Mouse (Mus musculus): ENCODE measurements around the gene Slc35b1. TPM values are rescaled to one million over a fixed set of nuclear protein-coding genes. Genes with fewer than 3 reads are reported as not detected.

The Slc35b1 gene
- polyA plus RNA-seq (2014; fragmentation: Nextera tagmentation; extraction: Ambion mirVana): 144 and 153 TPM in 2 replicates

- peak; percentile 99 for DNase-seq (ENCODE audit: low spot score)
- H3K4me2 ChIP-seq (replicated peaks): peak within 1 kb of the TSS; percentile 71
- H3K27ac ChIP-seq: peak within 1 kb of the TSS; percentile 84
- peak within 1 kb of the TSS; percentile 93 for H3K9ac ChIP-seq
- peaks cover 44% of the 10 kb centered on the region for H3K36me3 ChIP-seq (replicated peaks; ENCODE audit: control insufficient read depth, insufficient read depth)
- under 1% methylated on average over 42 of the region's 42 CpGs for WGBS
- peaks cover 9% of the 10 kb centered on the region for H3K4me1 ChIP-seq (replicated peaks; ENCODE audit: control insufficient read depth, insufficient read depth, low read length)
- no peaks in the 10 kb centered on the region for H3K9me3 ChIP-seq (ENCODE audit: control insufficient read depth, low read length)
- no peaks in the 10 kb centered on the region for H3K27me3 ChIP-seq (ENCODE audit: control insufficient read depth, insufficient read depth, low read length)
- H3K4me3 ChIP-seq (replicated peaks; ENCODE audit: low read length): peak within 1 kb of the TSS; percentile 64
- ATAC-seq (ENCODE audit: low FRiP score): peak; percentile 97
Observed at GRCm38 (mm10) chr11:95384319-95384972, at the start of gene Slc35b1. Slc35b1 (plus strand) TSS chr11:95384692.

GRCm38 (mm10) chr11:95336568-95337128 is 47.8 kb upstream of the Slc35b1 start, which contains the start of gene Fam117a:
Fam117a (plus strand) TSS chr11:95337018.
- Histone ChIP-seq H3K9me3 (ENCODE audit: control insufficient read depth, low read length) (no peaks in the 10 kb centered on the region), H3K36me3 (replicated peaks; ENCODE audit: control insufficient read depth, insufficient read depth) (no peaks in the 10 kb centered on the region), H3K4me1 (replicated peaks; ENCODE audit: control insufficient read depth, insufficient read depth, low read length) (peaks cover 30% of the 10 kb centered on the region; the same call in 1 of the 2 replicates), H3K27ac (no peak within 1 kb of the TSS; the same call in 1 of the 2 replicates), H3K27me3 (ENCODE audit: control insufficient read depth, insufficient read depth, low read length) (peaks cover 7% of the 10 kb centered on the region), H3K9ac (peak within 1 kb of the TSS; percentile 74), H3K4me2 (replicated peaks) (peak within 1 kb of the TSS; percentile 98), H3K4me3 (replicated peaks; ENCODE audit: low read length) (peak within 1 kb of the TSS; percentile 82)
- under 1% methylated on average over 15 of the region's 27 CpGs for WGBS
- ATAC-seq (ENCODE audit: low FRiP score) (peak; percentile 98), DNase-seq (ENCODE audit: low spot score) (peak; percentile 82)

GRCm38 (mm10) chr11:95337129-95337813 is 47.2 kb upstream of the Slc35b1 start:
- DNase-seq (ENCODE audit: low spot score) (peak; percentile 36), ATAC-seq (ENCODE audit: low FRiP score) (peak; percentile 76)
- H3K4me3 ChIP-seq (replicated peaks; ENCODE audit: low read length): peak overlapping the region; percentile 82
- no peaks in the 10 kb centered on the region for H3K36me3 ChIP-seq (replicated peaks; ENCODE audit: control insufficient read depth, insufficient read depth)
- H3K4me1 ChIP-seq (replicated peaks; ENCODE audit: control insufficient read depth, insufficient read depth, low read length): peaks cover 30% of the 10 kb centered on the region; the same call in 1 of the 2 replicates
- H3K27me3 ChIP-seq (ENCODE audit: control insufficient read depth, insufficient read depth, low read length): peaks cover 7% of the 10 kb centered on the region
- H3K9me3 ChIP-seq (ENCODE audit: control insufficient read depth, low read length): no peaks in the 10 kb centered on the region
- peak overlapping the region; percentile 98 for H3K4me2 ChIP-seq (replicated peaks)
- H3K9ac ChIP-seq: peak overlapping the region; percentile 74
- WGBS: under 1% methylated on average over 43 of the region's 50 CpGs
- no peak overlapping the region for H3K27ac ChIP-seq

- Histone ChIP-seq H3K4me1 (replicated peaks; ENCODE audit: control insufficient read depth, insufficient read depth, low read length) (peaks cover 30% of the 10 kb centered on the region; the same call in 1 of the 2 replicates), H3K4me3 (replicated peaks; ENCODE audit: low read length) (peak overlapping the region; percentile 82), H3K27me3 (ENCODE audit: control insufficient read depth, insufficient read depth, low read length) (peaks cover 7% of the 10 kb centered on the region), H3K9ac (no peak overlapping the region), H3K4me2 (replicated peaks) (peak overlapping the region; percentile 98), H3K36me3 (replicated peaks; ENCODE audit: control insufficient read depth, insufficient read depth) (no peaks in the 10 kb centered on the region), H3K27ac (no peak overlapping the region), H3K9me3 (ENCODE audit: control insufficient read depth, low read length) (no peaks in the 10 kb centered on the region)
- ATAC-seq (ENCODE audit: low FRiP score): no peak
- no peak for DNase-seq (ENCODE audit: low spot score)
- 28% methylated on average over 9 of the region's 9 CpGs for WGBS
Observed at GRCm38 (mm10) chr11:95337846-95338342, 46.6 kb upstream of the Slc35b1 start.

GRCm38 (mm10) chr11:95339471-95340021 is 44.9 kb upstream of the Slc35b1 start:
- ATAC-seq (ENCODE audit: low FRiP score) (no peak), DNase-seq (ENCODE audit: low spot score) (no peak)
- Histone ChIP-seq H3K27me3 (ENCODE audit: control insufficient read depth, insufficient read depth, low read length) (peaks cover 7% of the 10 kb centered on the region), H3K9me3 (ENCODE audit: control insufficient read depth, low read length) (no peaks in the 10 kb centered on the region), H3K4me2 (replicated peaks) (peak overlapping the region; percentile 28), H3K36me3 (replicated peaks; ENCODE audit: control insufficient read depth, insufficient read depth) (no peaks in the 10 kb centered on the region), H3K27ac (0 out of 2 replicates have a peak overlapping the region, but pooled peaks have one; percentile 32), H3K4me3 (replicated peaks; ENCODE audit: low read length) (0 out of 2 replicates have a peak overlapping the region, but pooled peaks have one; percentile 3), H3K9ac (no peak overlapping the region), H3K4me1 (replicated peaks; ENCODE audit: control insufficient read depth, insufficient read depth, low read length) (peaks cover 30% of the 10 kb centered on the region; the same call in 1 of the 2 replicates)
- 15% methylated on average over 14 of the region's 14 CpGs for WGBS

GRCm38 (mm10) chr11:95340259-95340658 is 44.2 kb upstream of the Slc35b1 start:
- H3K4me2 ChIP-seq (replicated peaks): 0 out of 2 replicates have a peak overlapping the region, but pooled peaks have one; percentile 28
- ATAC-seq (ENCODE audit: low FRiP score) (no peak), DNase-seq (ENCODE audit: low spot score) (no peak)
- peaks cover 30% of the 10 kb centered on the region; the same call in 1 of the 2 replicates for H3K4me1 ChIP-seq (replicated peaks; ENCODE audit: control insufficient read depth, insufficient read depth, low read length)
- H3K27ac ChIP-seq: no peak overlapping the region
- peaks cover 7% of the 10 kb centered on the region; the same call in 1 of the 2 replicates for H3K27me3 ChIP-seq (ENCODE audit: control insufficient read depth, insufficient read depth, low read length)
- no peak overlapping the region for H3K9ac ChIP-seq
- H3K4me3 ChIP-seq (replicated peaks; ENCODE audit: low read length): no peak overlapping the region
- H3K36me3 ChIP-seq (replicated peaks; ENCODE audit: control insufficient read depth, insufficient read depth): no peaks in the 10 kb centered on the region
- H3K9me3 ChIP-seq (ENCODE audit: control insufficient read depth, low read length): no peaks in the 10 kb centered on the region
- 36% methylated on average over 1 of the region's 1 CpGs for WGBS

- ATAC-seq (ENCODE audit: low FRiP score): no peak
Observed at GRCm38 (mm10) chr11:95340664-95341063, 43.8 kb upstream of the Slc35b1 start.

GRCm38 (mm10) chr11:95343180-95343579 is 41.3 kb upstream of the Slc35b1 start:
- Histone ChIP-seq H3K9me3 (ENCODE audit: control insufficient read depth, low read length) (no peaks in the 10 kb centered on the region), H3K36me3 (replicated peaks; ENCODE audit: control insufficient read depth, insufficient read depth) (no peaks in the 10 kb centered on the region), H3K4me2 (replicated peaks) (no peak overlapping the region), H3K4me3 (replicated peaks; ENCODE audit: low read length) (no peak overlapping the region), H3K27me3 (ENCODE audit: control insufficient read depth, insufficient read depth, low read length) (peaks cover 2% of the 10 kb centered on the region; the same call in 1 of the 2 replicates), H3K9ac (no peak overlapping the region), H3K4me1 (replicated peaks; ENCODE audit: control insufficient read depth, insufficient read depth, low read length) (peaks cover 16% of the 10 kb centered on the region; the same call in 1 of the 2 replicates), H3K27ac (no peak overlapping the region)
- WGBS: 77% methylated on average over 4 of the region's 4 CpGs
- DNase-seq (ENCODE audit: low spot score) (no peak), ATAC-seq (ENCODE audit: low FRiP score) (no peak)

More at GRCm38 (mm10) chr11:95340664-95341063, 43.8 kb upstream of the Slc35b1 start:
- Histone ChIP-seq H3K4me1 (replicated peaks; ENCODE audit: control insufficient read depth, insufficient read depth, low read length) (peaks cover 30% of the 10 kb centered on the region; the same call in 1 of the 2 replicates), H3K9ac (no peak overlapping the region), H3K4me2 (replicated peaks) (no peak overlapping the region), H3K27ac (no peak overlapping the region), H3K36me3 (replicated peaks; ENCODE audit: control insufficient read depth, insufficient read depth) (no peaks in the 10 kb centered on the region), H3K4me3 (replicated peaks; ENCODE audit: low read length) (no peak overlapping the region), H3K9me3 (ENCODE audit: control insufficient read depth, low read length) (no peaks in the 10 kb centered on the region), H3K27me3 (ENCODE audit: control insufficient read depth, insufficient read depth, low read length) (peaks cover 7% of the 10 kb centered on the region; the same call in 1 of the 2 replicates)
- 43% methylated on average over 5 of the region's 5 CpGs for WGBS
- DNase-seq (ENCODE audit: low spot score): no peak
